In genomic region chr7:129939266-129939665, GRCm38 (mm10) we compare ENCODE assay signal across 15 mouse cellular contexts.
"Had no signal": no experiment of that assay in that cellular context is flagged by ENCODE, and none has a peak within 500 bp of the region (broad histone marks: within the 10 kb centered on the region; RNA-seq: fewer than 3 reads in every experiment).

No protein-coding gene starts in this region.

- H3K9me3 ChIP-seq: midbrain, embryonic 13.5 days; neural tube, embryonic 12.5 days; stomach, embryonic 15.5 days had no signal

- H3K9ac ChIP-seq: liver, embryonic 14.5 days; lung, embryonic 14.5 days; midbrain, embryonic 13.5 days; neural tube, embryonic 12.5 days; stomach, embryonic 15.5 days had no signal

- H3K36me3 ChIP-seq: midbrain, embryonic 13.5 days; neural tube, embryonic 12.5 days; stomach, embryonic 15.5 days had no signal

- H3K27me3 ChIP-seq: megakaryocyte, embryonic 14.5 days; midbrain, embryonic 13.5 days; neural tube, embryonic 12.5 days; stomach, embryonic 15.5 days had no signal

- H3K4me2 ChIP-seq: lung, embryonic 14.5 days; midbrain, embryonic 13.5 days; neural tube, embryonic 12.5 days; stomach, embryonic 15.5 days had no signal

- DNase-seq: lung, adult 18-20 months; lung, embryonic 14.5 days; lung, postnatal 10 days; lung, postnatal 4 days; right cerebral cortex, postnatal 14 days; thymus, adult 2 months; thymus, postnatal 25 days; thymus, postnatal 4 days had no signal

- ATAC-seq: midbrain, embryonic 13.5 days; midbrain, embryonic 16.5 days had no signal

- H3K4me3 ChIP-seq: megakaryocyte, embryonic 14.5 days; midbrain, embryonic 13.5 days; neural tube, embryonic 12.5 days; stomach, embryonic 15.5 days had no signal

- H3K4me1 ChIP-seq: megakaryocyte, embryonic 14.5 days; midbrain, embryonic 13.5 days; neural tube, embryonic 12.5 days; stomach, embryonic 15.5 days had no signal

- H3K27ac ChIP-seq: liver, embryonic 14.5 days; midbrain, embryonic 13.5 days; neural tube, embryonic 12.5 days; stomach, embryonic 15.5 days; stomach, postnatal 0 days had no signal
